Mouse (Mus musculus) cerebellum, adult 11-12 months (tissue): ENCODE data around the gene Tagap.

Source experiments
- DNase-seq: peaks from one replicate; pipeline ENCODE4 v3.0.0; 2022

The Tagap gene

DNA sequence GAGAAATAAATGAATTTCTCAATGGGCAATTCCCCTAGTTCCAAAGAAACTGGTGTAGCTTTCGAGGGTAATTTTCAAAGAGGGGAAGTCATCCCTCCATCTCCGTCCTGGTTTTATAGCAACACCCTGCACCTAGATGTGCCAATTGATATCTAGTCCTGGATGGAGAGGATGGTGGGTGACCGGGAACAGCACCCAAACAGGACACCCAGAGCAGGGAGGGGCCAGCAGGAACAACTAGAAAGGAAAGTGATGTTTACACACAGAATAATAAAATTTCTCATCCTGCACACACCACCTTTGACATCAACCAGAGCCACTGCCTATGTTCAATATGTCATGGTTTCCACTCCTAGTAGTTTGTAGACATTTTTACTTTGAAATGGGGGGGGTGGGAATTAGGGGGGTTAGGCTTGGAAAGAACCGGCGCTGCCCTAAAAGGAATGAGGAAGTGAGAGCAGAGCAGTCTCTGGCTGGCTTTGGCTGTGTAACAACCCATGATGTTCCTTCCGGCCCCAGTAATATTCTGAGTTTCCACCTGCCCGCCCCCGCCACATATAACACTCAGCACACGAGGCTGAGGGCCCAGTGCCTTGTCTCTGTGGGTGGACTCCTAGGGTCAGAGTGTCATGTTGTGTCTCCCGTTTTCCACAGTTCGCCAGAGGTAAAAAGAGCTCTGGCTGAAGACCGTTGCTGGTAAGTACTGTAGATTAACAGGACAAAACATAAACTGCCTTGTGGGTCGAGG lies at the start of gene Tagap:
Gene Tagap, plus strand, starts transcription at position 588 of the 748 bp plus-strand sequence.
- DNase-seq: no peak

DNA sequence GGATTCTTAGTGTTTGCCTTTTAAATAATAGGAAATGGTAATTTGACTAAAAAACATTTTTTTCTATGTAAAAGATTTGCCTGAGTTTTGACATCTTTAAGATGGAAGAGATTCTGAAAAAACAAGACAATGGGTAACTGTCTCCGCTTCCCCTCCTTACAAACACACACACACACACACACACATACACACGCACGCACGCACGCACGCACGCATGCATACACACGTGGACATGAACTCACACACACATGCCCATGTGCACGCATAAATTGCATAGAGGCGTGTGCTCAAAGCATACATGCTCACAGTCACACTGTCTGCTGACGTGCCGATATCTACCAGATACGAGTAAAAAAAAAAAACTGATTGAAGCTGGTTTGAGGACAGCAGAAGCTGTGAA lies 49.3 kb upstream of the Tagap start:
- DNase-seq: no peak

- no peak for DNase-seq
Observed at GRCm38 (mm10) chr17:7877191-7877764, 48.5 kb upstream of the Tagap start.

- DNase-seq: no peak
Observed at GRCm38 (mm10) chr17:7877878-7878277, 47.9 kb upstream of the Tagap start.

DNA sequence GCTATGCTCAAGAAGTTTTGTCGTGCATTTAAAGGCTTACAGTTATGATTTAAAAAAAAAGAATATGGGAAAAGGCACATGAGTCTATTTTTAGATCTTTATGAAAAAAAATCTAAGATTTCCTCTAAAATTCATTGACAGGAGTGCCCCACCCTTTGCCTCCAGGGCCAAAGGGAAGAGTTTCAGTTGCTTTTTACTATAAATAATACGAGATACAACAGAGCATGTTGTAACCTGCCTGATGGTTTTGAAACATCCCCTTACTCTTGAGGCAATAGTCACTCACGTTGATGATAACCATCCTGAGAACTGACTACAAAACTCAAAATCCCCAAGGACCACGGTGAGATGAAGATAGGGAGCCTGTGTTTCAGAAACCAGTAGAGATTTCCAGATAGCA lies 46.3 kb upstream of the Tagap start:
- DNase-seq: no peak

GRCm38 (mm10) chr17:7883126-7883525 lies 42.7 kb upstream of the Tagap start:
- no peak for DNase-seq

DNA sequence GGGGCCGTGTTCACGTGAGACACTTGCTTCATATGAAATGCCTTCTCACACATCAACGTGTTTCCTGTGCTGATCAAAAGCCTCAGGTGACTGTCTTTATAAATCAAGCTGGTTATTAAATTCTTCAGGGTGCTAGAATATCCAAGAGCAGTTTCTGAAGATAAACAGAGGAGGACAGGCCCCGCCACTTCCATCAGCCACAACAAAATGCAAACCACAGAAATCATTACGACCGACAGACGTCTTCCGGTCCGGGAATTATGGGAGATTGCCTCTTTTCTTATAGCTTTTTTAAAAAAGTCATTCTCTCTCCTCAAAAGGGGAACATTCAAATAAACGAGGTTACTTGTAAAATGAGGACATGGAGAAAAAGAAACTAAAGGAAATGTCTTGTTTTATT lies 41.2 kb upstream of the Tagap start:
- no peak for DNase-seq

DNA sequence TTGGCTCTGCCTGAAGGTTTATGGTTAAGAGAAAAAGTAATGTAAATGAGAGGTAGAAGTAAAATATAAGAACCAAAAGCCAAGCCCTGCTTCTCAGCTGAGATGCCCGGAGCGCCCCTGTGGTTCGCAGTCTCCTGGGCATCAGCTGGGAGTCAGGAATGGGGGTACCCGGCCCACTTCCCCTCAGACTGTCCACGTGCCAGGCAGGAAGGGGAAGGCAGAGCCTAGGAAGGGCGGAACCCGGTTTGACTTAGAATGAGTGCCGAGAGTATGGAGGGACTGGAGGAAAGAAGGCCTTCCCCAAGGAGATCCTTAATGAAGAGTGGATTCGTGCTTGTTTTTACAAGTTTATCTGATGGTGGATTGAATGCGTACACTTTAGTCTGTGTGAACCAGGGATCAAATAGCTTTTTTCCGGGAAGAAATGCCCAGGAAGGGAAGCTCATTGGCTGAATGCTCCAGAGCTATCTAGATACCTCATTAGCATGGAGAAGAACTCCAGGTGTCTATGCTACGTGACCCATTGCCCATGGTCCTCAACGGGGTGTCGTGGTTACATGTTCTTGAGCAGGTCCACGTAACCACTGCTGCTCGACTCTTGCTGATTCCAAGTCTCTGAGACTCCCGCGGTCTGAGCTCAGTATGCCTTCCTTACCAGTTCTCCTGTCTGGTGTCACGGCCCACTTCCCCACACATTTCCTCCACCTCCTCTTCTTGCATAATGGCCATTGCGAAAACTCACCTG lies 38.6 kb upstream of the Tagap start:
- no peak for DNase-seq

- DNase-seq: no peak
Observed at GRCm38 (mm10) chr17:7888291-7888690, 37.5 kb upstream of the Tagap start.

- no peak for DNase-seq
Observed at GRCm38 (mm10) chr17:7889026-7889425, 36.8 kb upstream of the Tagap start.

GRCm38 (mm10) chr17:7892676-7893075 lies 33.1 kb upstream of the Tagap start:
- no peak for DNase-seq

DNA sequence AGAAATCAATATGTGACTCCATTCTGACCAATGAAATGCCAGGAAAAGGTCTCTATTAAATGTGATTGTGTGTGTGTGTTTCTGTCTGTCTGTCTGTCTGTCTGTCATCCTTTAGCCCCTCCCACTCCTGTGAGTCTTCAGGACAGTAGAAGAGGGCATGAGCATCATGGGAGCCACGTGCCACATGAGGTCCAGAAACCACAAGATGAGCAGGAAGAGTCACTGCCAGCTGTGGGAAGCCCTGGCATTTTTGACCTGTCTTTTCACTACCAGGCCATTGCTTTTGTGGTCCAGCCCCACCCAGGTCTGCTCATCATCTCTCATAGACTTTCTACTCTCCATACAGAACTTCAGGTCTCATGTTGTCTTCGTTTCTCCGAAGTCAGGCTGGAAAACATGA lies 31.7 kb upstream of the Tagap start:
- DNase-seq: no peak

DNA sequence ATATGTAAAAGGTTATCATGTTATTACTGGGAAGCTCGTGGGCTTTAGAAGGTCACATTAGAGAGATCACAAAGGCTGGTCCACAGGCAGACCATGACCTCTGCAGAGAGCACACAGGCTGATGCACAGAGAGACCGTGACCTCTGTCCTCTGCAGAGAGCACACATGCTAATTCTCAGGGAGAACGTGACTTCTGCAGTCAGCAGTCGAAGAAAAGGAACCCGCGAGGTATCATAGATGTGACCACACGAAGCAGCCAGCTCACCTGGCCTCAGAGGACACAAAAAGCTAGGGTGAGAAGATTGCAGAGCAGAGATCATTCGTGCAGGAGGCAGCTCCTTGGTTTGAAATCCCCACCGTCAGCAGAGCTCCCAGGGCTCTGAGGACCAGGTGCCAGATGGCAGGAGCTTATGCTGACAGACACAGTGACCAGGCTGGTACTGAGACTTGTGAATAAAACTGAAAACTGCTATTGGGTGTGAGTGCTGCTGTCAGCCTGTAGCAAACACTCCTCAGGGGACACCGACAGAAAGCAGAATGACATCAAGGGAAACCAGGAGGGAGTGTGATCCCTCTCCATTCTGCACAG lies 29.7 kb upstream of the Tagap start:
- DNase-seq: no peak

GRCm38 (mm10) chr17:7897120-7897519 lies 28.7 kb upstream of the Tagap start:
- no peak for DNase-seq

DNA sequence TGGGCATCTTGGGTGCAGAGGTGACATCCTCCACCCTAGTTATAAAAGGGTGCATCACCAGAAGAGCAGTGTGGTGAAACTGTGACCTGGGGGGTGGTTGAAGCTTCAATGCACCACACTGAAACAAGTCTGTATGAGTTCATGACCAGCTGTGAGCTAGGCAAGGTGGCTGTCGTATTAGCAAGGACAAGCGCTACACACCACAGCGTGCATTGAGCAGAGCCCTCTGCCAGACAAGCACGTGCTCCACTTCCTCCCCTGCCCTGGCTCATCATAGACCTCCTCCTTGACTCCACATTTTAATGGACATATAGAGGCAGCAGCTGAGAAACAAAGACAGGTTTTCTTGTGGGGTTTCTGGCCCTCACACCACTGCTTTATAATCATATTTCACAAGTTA lies 28.0 kb upstream of the Tagap start:
- DNase-seq: no peak

GRCm38 (mm10) chr17:7899233-7899632 lies 26.6 kb upstream of the Tagap start:
- no peak for DNase-seq

DNA sequence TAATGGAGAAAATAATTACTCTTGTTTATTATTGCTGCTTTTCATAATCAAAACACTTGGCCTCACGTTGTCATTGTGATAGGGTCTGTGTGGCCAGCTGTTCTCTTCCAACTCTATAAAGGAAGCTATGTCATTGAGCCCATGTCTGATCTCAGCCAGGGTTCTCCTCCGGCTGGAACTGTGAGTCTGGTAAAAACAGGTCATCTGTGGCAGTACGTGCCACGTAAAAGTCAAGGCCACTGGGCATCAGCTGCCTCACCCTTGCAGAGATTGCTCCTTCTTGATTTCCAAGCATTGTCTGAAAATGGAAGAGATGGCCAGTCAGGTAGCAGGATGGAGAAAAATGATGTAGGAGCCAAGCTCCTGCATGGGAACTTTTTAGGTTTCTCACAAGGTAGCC lies 25.8 kb upstream of the Tagap start:
- no peak for DNase-seq

DNA sequence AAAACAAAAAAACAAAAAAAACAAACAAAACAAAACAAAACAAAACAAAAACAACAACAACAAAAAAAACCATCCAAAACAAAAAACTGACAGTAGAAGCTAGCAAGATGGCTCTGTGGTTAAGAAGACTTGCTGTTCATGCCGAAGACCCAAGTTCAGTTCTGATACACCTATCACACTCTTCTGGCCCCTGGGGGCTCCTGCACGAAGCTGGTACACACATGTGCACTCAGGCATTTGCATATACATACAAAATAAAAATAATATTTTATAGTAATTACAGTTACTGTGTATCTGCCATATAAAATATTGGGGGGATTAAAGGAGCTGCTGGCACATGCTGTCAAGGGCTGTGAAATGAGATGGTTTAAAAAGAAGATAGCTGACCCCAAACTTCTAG lies 24.3 kb upstream of the Tagap start:
- no peak for DNase-seq

- no peak for DNase-seq
Observed at GRCm38 (mm10) chr17:7902362-7902761, 23.4 kb upstream of the Tagap start.

DNA sequence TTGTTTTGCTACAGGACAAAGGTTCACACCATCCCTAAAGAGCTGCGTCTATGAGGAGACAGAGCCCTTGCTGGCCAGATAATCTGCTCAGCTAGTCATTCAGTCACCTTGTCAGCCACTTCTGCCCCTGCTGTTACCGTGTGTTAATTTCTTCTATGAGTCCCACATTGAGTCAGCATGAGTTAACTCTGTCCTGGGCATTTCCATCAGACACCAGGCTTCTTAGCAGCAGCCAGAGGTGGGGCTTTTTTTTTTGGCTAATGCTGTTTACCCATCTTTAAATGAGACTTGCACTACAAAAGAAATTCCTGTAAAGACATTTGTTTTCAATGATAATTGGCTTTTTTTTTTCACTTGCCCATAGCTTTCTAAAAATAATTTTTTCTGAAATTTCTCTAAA lies 20.8 kb upstream of the Tagap start:
- no peak for DNase-seq

DNA sequence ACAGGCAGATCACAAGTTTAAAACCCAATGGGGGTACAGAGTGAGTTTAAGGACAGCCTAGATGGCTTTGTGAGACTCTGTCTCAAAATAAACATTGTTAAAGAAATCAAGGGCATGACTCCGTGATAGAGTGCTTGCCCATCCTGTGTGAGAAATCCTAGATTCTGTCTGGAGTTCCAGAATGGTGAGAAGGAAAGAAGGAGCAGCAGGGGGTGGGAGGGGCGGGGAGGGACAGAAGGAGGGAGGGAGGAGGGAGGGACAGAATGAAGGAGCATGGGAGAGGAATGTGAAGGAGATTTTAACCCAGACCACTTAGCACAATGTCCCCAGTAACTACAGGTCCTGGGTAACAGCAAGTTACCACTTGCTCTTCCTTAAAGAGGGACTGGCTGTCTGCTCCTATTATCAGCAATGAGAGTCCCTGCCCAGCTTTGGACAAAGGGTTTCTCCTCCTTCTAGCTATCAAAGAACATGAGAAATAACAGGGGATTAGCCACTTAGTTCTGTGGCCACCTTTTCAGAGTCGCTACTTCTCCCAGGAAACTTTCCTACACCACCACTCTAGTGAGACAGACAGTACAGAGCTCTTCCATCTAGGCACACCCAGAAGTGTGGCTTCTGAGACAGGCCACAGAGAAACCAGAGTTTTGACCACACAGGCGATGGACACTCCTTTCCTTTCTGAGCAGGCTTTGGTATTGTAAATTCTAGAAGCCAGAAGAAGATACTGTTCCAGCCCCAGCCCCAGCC lies 19.7 kb upstream of the Tagap start:
- DNase-seq: no peak

- DNase-seq: no peak
Observed at GRCm38 (mm10) chr17:7914596-7915227, 11.1 kb upstream of the Tagap start.

GRCm38 (mm10) chr17:7915791-7916190 lies 10.0 kb upstream of the Tagap start:
- no peak for DNase-seq
